Mouse (Mus musculus): ENCODE data around the gene Adipoq. TPM values are rescaled to one million over a fixed set of nuclear protein-coding genes. Genes with fewer than 3 reads are reported as not detected.
"Not testable (repeated sequence)": the region's sequence is repeated elsewhere in the genome, so short reads cannot be mapped to it uniquely, and the experiment has no call there.

Gene Adipoq
- not detected for total RNA-seq (2021)

GRCm38 (mm10) chr16:23146280-23146679 lies at the start of gene Adipoq:
Adipoq (plus strand) TSS chr16:23146536.
- intact Hi-C loops (cut with DNase I): no loop called here
- DNase-seq: no peak

GRCm38 (mm10) chr16:23096886-23097285 lies 49.5 kb upstream of the Adipoq start:
- intact Hi-C loops (cut with DNase I): not testable (repeated sequence)

GRCm38 (mm10) chr16:23097290-23098104 lies 48.8 kb upstream of the Adipoq start:
- DNase-seq; intact Hi-C loops (cut with DNase I): not testable (repeated sequence)

More at GRCm38 (mm10) chr16:23096886-23097285, 49.5 kb upstream of the Adipoq start:
- not testable (repeated sequence) for DNase-seq

GRCm38 (mm10) chr16:23098105-23098452 lies 48.3 kb upstream of the Adipoq start:
- intact Hi-C loops (cut with DNase I): not testable (repeated sequence)

GRCm38 (mm10) chr16:23099632-23100031 lies 46.7 kb upstream of the Adipoq start:
- intact Hi-C loops (cut with DNase I): no loop called here
- no peak for DNase-seq

More at GRCm38 (mm10) chr16:23098105-23098452, 48.3 kb upstream of the Adipoq start:
- not testable (repeated sequence) for DNase-seq

GRCm38 (mm10) chr16:23100099-23100575 lies 46.2 kb upstream of the Adipoq start:
- intact Hi-C loops (cut with DNase I): no loop called here
- no peak for DNase-seq

- intact Hi-C loops (cut with DNase I): no loop called here
Observed at GRCm38 (mm10) chr16:23100613-23101012, 45.7 kb upstream of the Adipoq start.

GRCm38 (mm10) chr16:23102340-23103037 lies 43.8 kb upstream of the Adipoq start:
- intact Hi-C loops (cut with DNase I): no loop called here
- no peak for DNase-seq

More at GRCm38 (mm10) chr16:23100613-23101012, 45.7 kb upstream of the Adipoq start:
- no peak for DNase-seq

- DNase-seq: no peak
- intact Hi-C loops (cut with DNase I): no loop called here
Observed at GRCm38 (mm10) chr16:23103038-23103745, 43.1 kb upstream of the Adipoq start.

- DNase-seq: no peak
- intact Hi-C loops (cut with DNase I): no loop called here
Observed at GRCm38 (mm10) chr16:23103841-23104240, 42.5 kb upstream of the Adipoq start.

- DNase-seq: no peak
- intact Hi-C loops (cut with DNase I): no loop called here
Observed at GRCm38 (mm10) chr16:23106121-23106520, 40.2 kb upstream of the Adipoq start.

- intact Hi-C loops (cut with DNase I): no loop called here
- peak; percentile 92 for DNase-seq
Observed at GRCm38 (mm10) chr16:23107231-23107942, 38.9 kb upstream of the Adipoq start, which contains the start of gene Eif4a2. Eif4a2 (plus strand) TSS chr16:23107444.

- intact Hi-C loops (cut with DNase I): no loop called here
- peak; percentile 86 for DNase-seq
Observed at GRCm38 (mm10) chr16:23107946-23108759, 38.2 kb upstream of the Adipoq start.

- intact Hi-C loops (cut with DNase I): no loop called here
- DNase-seq: no peak
Observed at GRCm38 (mm10) chr16:23108943-23109342, 37.4 kb upstream of the Adipoq start.

- no peak for DNase-seq
- intact Hi-C loops (cut with DNase I): no loop called here
Observed at GRCm38 (mm10) chr16:23109350-23110280, 36.7 kb upstream of the Adipoq start.

- intact Hi-C loops (cut with DNase I): no loop called here
- no peak for DNase-seq
Observed at GRCm38 (mm10) chr16:23112348-23112747, 34.0 kb upstream of the Adipoq start.

- DNase-seq: no peak
- intact Hi-C loops (cut with DNase I): no loop called here
Observed at GRCm38 (mm10) chr16:23112861-23113435, 33.4 kb upstream of the Adipoq start.

- DNase-seq: no peak
- intact Hi-C loops (cut with DNase I): no loop called here
Observed at GRCm38 (mm10) chr16:23113903-23114302, 32.4 kb upstream of the Adipoq start.
